ENCODE assay signal across 8 mouse cellular contexts in genomic region chr9:15015223-15015956, GRCm38 (mm10). TPM values are rescaled to one million over a fixed set of nuclear protein-coding genes. Genes with fewer than 3 reads are reported as not detected.
DNase-seq lines count a peak whose midpoint lies in the region.

No protein-coding gene starts in this region.

- 51% methylated on average over 7 of the region's 7 CpGs for WGBS in large intestine, adult 2 months

- DNase-seq in CD8-positive naive resting alpha-beta T cell, adult 2 months (ENCODE audit: low read depth in 2 of 2, low spot score in 2 of 2) = peak; percentile 71 to 81
- peak; percentile 57 to 72 for DNase-seq in adrenal gland, adult 18-20 months (ENCODE audit: low spot score in 2 of 2)
- DNase-seq in embryo, embryonic 10 days (ENCODE audit: low spot score) = peak; percentile 90
- DNase-seq in gastrocnemius, postnatal 4 days (ENCODE audit: low spot score in 2 of 2) = peak; percentile 49 to 77
- peak; percentile 48 for DNase-seq in large intestine, adult 2 months (ENCODE audit: low read depth, low spot score)
- DNase-seq in lung, postnatal 25 days (ENCODE audit: low spot score) = peak; percentile 76
- DNase-seq in retina, embryonic 14.5 days (ENCODE audit: low spot score) = peak; percentile 94
- peak; percentile 65 to 67 for DNase-seq in thymus, postnatal 36 days

RNA-seq across cellular contexts. Expression of gene Panx1, which starts 29.9 kb away (rescaled TPM):
- 1 to 10 TPM; 5.7 to 9.3 TPM for total RNA-seq in adrenal gland, adult 18-20 months (2021)
- total RNA-seq in gastrocnemius, postnatal 4 days (2021) = 10 to 100 TPM; 37.5 to 42.5 TPM
- polyA plus RNA-seq in large intestine, adult 2 months (2012; rRNA removed) = 134 and 160 TPM in 2 replicates

Comparison
In these comparisons a context has a peak if more than half of its experiments do, and no peak if none do; other contexts are left out.
1. Peak in every context shown above with its lines: DNase-seq.